Mouse (Mus musculus) liver, embryonic 14.5 days (tissue): ENCODE data around the gene Dot1l. TPM values are rescaled to one million over a fixed set of nuclear protein-coding genes. Genes with fewer than 3 reads are reported as not detected.

Experiments
- ATAC-seq: fragments of 200-750 bp; cut with Nextera tagmentation; 2 replicates; pipeline ENCODE4 v1.8.0; 2017; ENCODE audit warnings: moderate number of reproducible peaks, mild to moderate bottlenecking, moderate library complexity; ENCODE audit not compliant: insufficient read depth
- DNase-seq, 3 experiments: peaks; one replicate each; pipeline ENCODE4 v3.0.0-alpha.2; 2012 to 2013; ENCODE audit warnings: low read depth in 3 of 3, low spot score in 3 of 3
- H3K27ac ChIP-seq: fragments of 300-500 bp; sonication (generic); 2 replicates; pipeline ENCODE4 v1.5.1; 2014; ENCODE audit warnings: moderate library complexity, mild to moderate bottlenecking, control low read depth, inconsistent platforms
- H3K27me3 ChIP-seq: fragments of 300-500 bp; sonication (generic); 2 replicates; pipeline ENCODE4 v1.6.1; 2014; ENCODE audit warnings: mild to moderate bottlenecking, low read length, moderate library complexity; ENCODE audit not compliant: control insufficient read depth, insufficient read depth
- H3K36me3 ChIP-seq: fragments of 300-500 bp; sonication (generic); replicated peaks from 2 replicates; pipeline ENCODE4 v1.6.1; 2014; ENCODE audit warnings: low read depth; ENCODE audit not compliant: control insufficient read depth, insufficient read depth
- H3K4me1 ChIP-seq, 2 experiments: fragments of 200-500 bp in 1 of 2; fragments of 300-500 bp in 1 of 2; sonication (generic) in 1 of 2; replicated peaks; 2 replicates each; pipeline ENCODE4 v1.6.1; 2012 to 2014; ENCODE audit warnings: antibody characterized with exemption in 1 of 2, inconsistent platforms in 1 of 2, low read length in 1 of 2; ENCODE audit not compliant: control insufficient read depth in 2 of 2, insufficient read depth in 2 of 2
- H3K4me2 ChIP-seq: fragments of 300-500 bp; sonication (generic); 2 replicates; pipeline ENCODE4 v1.6.1; 2014; ENCODE audit warnings: low read depth, mild to moderate bottlenecking, control low read depth, moderate library complexity
- H3K4me3 ChIP-seq, 2 experiments: fragments of 200-500 bp in 1 of 2; fragments of 300-500 bp in 1 of 2; sonication (generic) in 1 of 2; 2 replicates each; pipeline ENCODE4 v1.5.1; 2012 to 2014; ENCODE audit warnings: low read depth in 2 of 2, low read length in 2 of 2, mild to moderate bottlenecking in 2 of 2, control low read depth in 1 of 2, inconsistent platforms in 1 of 2, moderate library complexity in 1 of 2; ENCODE audit not compliant: insufficient read depth in 1 of 2
- H3K9ac ChIP-seq: fragments of 300-500 bp; sonication (generic); replicated peaks from 2 replicates; pipeline ENCODE4 v1.6.1; 2014; ENCODE audit warnings: mild to moderate bottlenecking, control low read depth, moderate library complexity
- H3K9me3 ChIP-seq: fragments of 300-500 bp; sonication (generic); 2 replicates; pipeline ENCODE4 v1.6.1; 2016; ENCODE audit warnings: low read length, mixed read lengths; ENCODE audit not compliant: control insufficient read depth
- CTCF ChIP-seq: IDR thresholded peaks from 2 replicates; pipeline ENCODE4 v1.5.1; 2016; ENCODE audit warnings: antibody characterized with exemption, low read depth, control low read depth
- EP300 ChIP-seq: IDR thresholded peaks from 2 replicates; pipeline ENCODE4 v1.6.1; 2016; ENCODE audit warnings: antibody characterized with exemption, low read depth
- WGBS: fragments of 180-500 bp; shearing (Covaris S2); extraction: QIAGEN DNeasy Blood & Tissue Kit; methylation state at CpG from one replicate; pipeline ENCODE4 v1.1.7; 2014; ENCODE audit not compliant: insufficient replicate concordance; 5-methylcytosine and 5-hydroxymethylcytosine counted together
- polyA plus RNA-seq, 2 experiments: library from polyadenylated mRNA; depleted of rRNA in 1 of 2; stranded (reverse) in 1 of 2; unstranded in 1 of 2; fragments of >200 nt; fragmentation: Nextera tagmentation in 1 of 2; extraction: Ambion mirVana in 1 of 2; gene quantifications; 2 replicates each; pipeline versions ENCODE4 v1.2.1 to v1.2.3; 2012 to 2014

Gene Dot1l
- polyA plus RNA-seq, 2 experiments, result 7.1 to 11.6 TPM

DNA sequence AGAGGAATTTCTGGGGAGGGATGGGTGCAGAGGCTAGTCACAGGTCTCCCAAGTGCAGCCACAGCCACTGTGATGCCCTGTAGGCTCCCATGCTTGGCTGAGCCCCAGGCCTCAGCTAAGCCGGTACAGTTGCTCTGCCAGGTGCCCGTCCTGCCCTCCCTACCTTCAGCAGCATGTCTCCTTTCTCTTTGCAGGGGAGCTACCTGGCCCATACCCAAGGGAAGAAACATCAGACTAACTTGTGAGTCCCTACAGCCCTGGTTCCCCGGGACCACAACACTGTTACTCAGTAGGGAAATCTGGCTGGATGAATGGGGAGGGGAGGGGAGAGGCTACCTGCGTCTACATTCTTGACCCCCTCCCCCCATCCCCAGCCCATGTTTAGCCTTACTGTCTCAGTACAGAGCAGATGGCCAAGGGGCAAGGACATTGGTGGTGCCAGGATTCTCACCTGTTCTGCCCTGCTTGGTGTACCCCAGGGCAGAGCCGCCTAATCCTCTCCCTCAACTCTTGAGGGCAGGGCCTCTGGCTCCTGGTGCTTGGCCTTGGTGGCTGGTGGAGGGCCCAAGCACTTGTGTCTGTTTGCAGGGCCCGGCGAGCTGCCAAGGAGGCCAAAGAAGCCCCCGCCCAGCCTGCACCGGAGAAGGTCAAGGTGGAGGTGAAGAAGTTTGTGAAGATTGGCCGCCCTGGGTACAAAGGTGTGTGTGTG lies 47.4 kb downstream of the Dot1l start:
- H3K4me1 ChIP-seq, result peaks cover 7 to 11% of the 10 kb centered on the region in 2 experiments
- no peak overlapping the region for H3K4me2 ChIP-seq
- DNase-seq (no peak), ATAC-seq (no peak)
- peaks cover 8% of the 10 kb centered on the region for H3K27me3 ChIP-seq
- H3K36me3 ChIP-seq, result peaks cover 38% of the 10 kb centered on the region
- WGBS, result 81% methylated on average over 10 of the region's 10 CpGs
- no peak overlapping the region for H3K4me3 ChIP-seq
- H3K9ac ChIP-seq, result no peak overlapping the region
- no peak overlapping the region for H3K27ac ChIP-seq
- H3K9me3 ChIP-seq, result no peaks in the 10 kb centered on the region
- no peak for TF ChIP-seq CTCF
- no peak for TF ChIP-seq EP300

DNA sequence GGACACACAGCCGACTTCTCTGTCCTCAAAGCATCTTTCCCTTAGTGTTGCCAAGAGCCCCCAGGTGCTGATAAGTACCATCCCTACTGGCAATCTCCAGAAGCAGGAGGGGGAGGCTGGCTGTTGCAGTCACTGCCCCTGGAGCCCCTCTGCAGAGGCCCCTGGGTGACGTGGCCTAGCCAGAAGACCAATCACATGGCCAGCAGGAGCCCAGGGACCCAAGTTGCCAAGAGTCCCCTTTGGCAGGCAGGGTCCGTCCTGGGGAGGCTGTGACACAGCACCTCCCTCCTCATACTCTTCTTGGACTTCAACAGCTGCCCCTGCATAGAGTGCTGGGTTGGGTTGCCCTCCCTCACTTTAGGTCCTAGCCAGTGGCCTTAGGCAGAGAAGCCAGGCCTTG lies 48.0 kb downstream of the Dot1l start:
- Histone ChIP-seq H3K4me2 (no peak overlapping the region), H3K4me1 (peaks cover 9 to 11% of the 10 kb centered on the region in 2 experiments), H3K9ac (no peak overlapping the region), H3K9me3 (no peaks in the 10 kb centered on the region), H3K4me3 (no peak overlapping the region), H3K27me3 (peaks cover 14% of the 10 kb centered on the region), H3K27ac (no peak overlapping the region), H3K36me3 (peaks cover 38% of the 10 kb centered on the region)
- DNase-seq (no peak), ATAC-seq (no peak)
- 65% methylated on average over 3 of the region's 3 CpGs for WGBS
- TF ChIP-seq CTCF (no peak), EP300 (no peak)

DNA sequence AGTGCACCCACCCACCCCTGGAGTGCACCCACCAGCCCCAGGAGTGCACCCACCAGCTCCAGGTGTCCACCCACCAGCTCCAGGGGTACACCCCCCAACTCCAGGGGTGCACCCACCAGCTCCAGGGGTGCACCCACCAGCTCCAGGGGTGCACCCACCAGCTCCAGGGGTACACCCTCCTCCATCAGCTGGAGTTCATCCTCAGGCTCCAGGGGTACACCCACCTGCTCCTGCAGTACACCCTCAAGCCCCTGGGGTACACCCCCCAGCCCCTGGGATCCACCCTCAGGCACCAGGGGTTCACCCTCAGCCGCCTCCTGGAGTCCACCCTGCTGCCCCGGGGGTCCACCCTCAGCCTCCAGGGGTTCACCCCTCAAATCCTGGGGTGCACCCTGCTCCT lies 49.3 kb downstream of the Dot1l start:
- Histone ChIP-seq H3K27ac (no peak overlapping the region), H3K4me2 (no peak overlapping the region), H3K27me3 (peaks cover 28% of the 10 kb centered on the region), H3K9ac (no peak overlapping the region), H3K9me3 (no peaks in the 10 kb centered on the region), H3K4me3 (no peak overlapping the region), H3K4me1 (peaks cover 10 to 12% of the 10 kb centered on the region in 2 experiments), H3K36me3 (peaks cover 38% of the 10 kb centered on the region)
- TF ChIP-seq EP300 (no peak), CTCF (no peak)
- 79% methylated on average over 2 of the region's 2 CpGs for WGBS
- DNase-seq, result no peak
- no peak for ATAC-seq

DNA sequence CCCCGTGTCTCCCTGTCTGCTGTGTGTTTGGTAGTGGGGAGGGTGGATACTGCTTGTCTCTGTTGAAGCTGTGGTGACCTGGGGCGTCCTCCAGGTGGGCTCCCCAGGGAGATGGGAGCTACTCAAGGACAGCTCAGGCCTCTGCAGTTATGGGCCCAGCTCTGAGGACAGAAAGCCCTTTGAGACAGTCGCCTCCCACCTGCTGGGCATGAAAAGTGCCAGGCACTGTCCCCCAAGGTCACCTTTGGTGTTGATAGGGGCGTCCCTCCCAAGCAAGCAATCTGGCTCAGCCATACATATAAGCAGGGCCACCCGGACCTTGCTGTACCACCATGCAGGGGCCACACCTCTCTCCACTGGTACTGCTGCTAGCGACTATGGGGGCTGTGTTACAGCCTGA lies 49.9 kb downstream of the Dot1l start, which contains the start of gene Amh:
Gene Amh (plus strand): TSS at position 328 of the 400 bp plus-strand sequence.
- DNase-seq, result no peak
- ATAC-seq, result no peak
- Histone ChIP-seq H3K27me3 (peaks cover 34% of the 10 kb centered on the region), H3K4me1 (peaks cover 5 to 8% of the 10 kb centered on the region in 2 experiments), H3K4me3 (no peak within 1 kb of the TSS), H3K9me3 (no peaks in the 10 kb centered on the region), H3K9ac (no peak within 1 kb of the TSS), H3K36me3 (peaks cover 38% of the 10 kb centered on the region), H3K27ac (no peak within 1 kb of the TSS), H3K4me2 (no peak within 1 kb of the TSS)
- TF ChIP-seq EP300 (no peak), CTCF (no peak)
- WGBS, result 68% methylated on average over 6 of the region's 6 CpGs

DNA sequence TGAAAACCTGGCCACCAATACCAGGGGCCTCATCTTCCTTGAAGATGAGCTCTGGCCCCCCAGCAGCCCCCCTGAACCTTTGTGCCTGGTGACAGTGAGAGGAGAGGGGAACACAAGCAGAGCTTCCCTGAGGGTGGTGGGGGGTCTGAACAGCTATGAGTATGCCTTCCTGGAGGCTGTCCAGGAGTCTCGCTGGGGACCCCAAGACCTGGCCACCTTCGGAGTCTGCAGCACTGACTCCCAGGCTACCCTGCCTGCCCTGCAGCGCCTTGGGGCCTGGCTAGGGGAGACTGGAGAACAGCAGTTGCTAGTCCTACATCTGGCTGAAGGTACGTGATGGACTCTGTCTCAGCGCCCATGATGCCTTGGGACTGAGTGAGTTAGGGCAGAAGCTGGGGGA lies 50.3 kb downstream of the Dot1l start:
- Histone ChIP-seq H3K4me3 (no peak overlapping the region), H3K27me3 (peaks cover 38% of the 10 kb centered on the region), H3K4me2 (no peak overlapping the region), H3K9ac (no peak overlapping the region), H3K4me1 (peaks cover 2 to 5% of the 10 kb centered on the region in 2 experiments; a peak in 3 of 4 replicates), H3K36me3 (peaks cover 38% of the 10 kb centered on the region), H3K9me3 (no peaks in the 10 kb centered on the region), H3K27ac (no peak overlapping the region)
- TF ChIP-seq CTCF (no peak), EP300 (no peak)
- peak; percentile 1; the same call in 1 of the 2 replicates for ATAC-seq
- DNase-seq, result no peak
- 75% methylated on average over 5 of the region's 5 CpGs for WGBS
